Mouse (Mus musculus) T-cell, adult 66 days (primary cell): ENCODE measurements around the gene Gm17545. TPM values are rescaled to one million over a fixed set of nuclear protein-coding genes. Genes with fewer than 3 reads are reported as not detected.

Source experiments
- total RNA-seq, 2 experiments: library from RNA; stranded (reverse); gene quantifications; 3 replicates in 1 of 2; 4 replicates in 1 of 2; pipeline ENCODE4 v1.2.4; 2023

Gene Gm17545
- total RNA-seq = not detected

GRCm38 (mm10) chr9:22453990-22454389 lies at the start of gene Gm17545:
Gm17545 (plus strand) TSS chr9:22454290.

GRCm38 (mm10) chr9:22411002-22411857 lies 42.9 kb upstream of the Gm17545 start, which contains the start of gene 9530077C05Rik:
9530077C05Rik (plus strand) TSS chr9:22411513.

GRCm38 (mm10) chr9:22469643-22470042 lies 15.6 kb downstream of the Gm17545 start, which contains the start of gene Rp9:
Rp9 (minus strand) TSS chr9:22469743.

GRCm38 (mm10) chr9:22475424-22475868 lies 21.4 kb downstream of the Gm17545 start, which contains the start of gene Bbs9:
Bbs9 (plus strand) TSS chr9:22475715.

Other genes starting within 250 kb of the Gm17545 start
- 10 to 100 TPM; 33.6 to 39.8 TPM for gene Zfp809, start 228.6 kb upstream of the Gm17545 start, total RNA-seq
- gene Zfp599, start 194.4 kb upstream of the Gm17545 start, total RNA-seq = 1 to 10 TPM; 3.1 to 3.4 TPM
- gene Zfp810, start 146.6 kb upstream of the Gm17545 start, total RNA-seq = 10 to 100 TPM; 15.0 to 17.3 TPM
- 1 to 10 TPM in 1 of 2 experiments, under 1 TPM in 1; 0.83 to 2.7 TPM for gene Anln, start 65.1 kb upstream of the Gm17545 start, total RNA-seq
- gene 9530077C05Rik, start 42.8 kb upstream of the Gm17545 start, total RNA-seq = not detected
- 10 to 100 TPM; 75.1 to 79.1 TPM for gene Rp9, start 15.5 kb downstream of the Gm17545 start, total RNA-seq
- 10 to 100 TPM; 24.7 to 29.7 TPM for gene Bbs9, start 21.4 kb downstream of the Gm17545 start, total RNA-seq